ENCODE assay signal across 10 mouse cellular contexts in genomic region chr11:6005374-6006043, GRCm38 (mm10). TPM values are rescaled to one million over a fixed set of nuclear protein-coding genes. Genes with fewer than 3 reads are reported as not detected.
DNase-seq lines count a peak whose midpoint lies in the region; ATAC-seq and TF ChIP-seq lines count a peak whose summit lies in the region.
"Not testable (repeated sequence)": the region's sequence is repeated elsewhere in the genome, so short reads cannot be mapped to it uniquely, and the experiment has no call there.
"Had no signal": no experiment of that assay in that cellular context is flagged by ENCODE, and none has a peak within 500 bp of the region (broad histone marks: within the 10 kb centered on the region; RNA-seq: fewer than 3 reads in every experiment).

No protein-coding gene starts in this region.

- not testable (repeated sequence) for H3K79me2 ChIP-seq in MEL (ENCODE audit: control insufficient read depth, insufficient read depth, low read length, poor library complexity)

- not testable (repeated sequence) for H3K4me3 ChIP-seq in MEL (ENCODE audit: control insufficient read depth in 1 of 2, insufficient read depth in 1 of 2, low read depth in 2 of 2, low read length in 2 of 2); intestine, postnatal 0 days (ENCODE audit: low read depth, low read length); kidney, postnatal 0 days (replicated peaks; ENCODE audit: low read depth, low read length); lung, embryonic 14.5 days (ENCODE audit: low read depth, low read length); stomach, embryonic 16.5 days (replicated peaks; ENCODE audit: low read length)

- not testable (repeated sequence) for H3K27me3 ChIP-seq in MEL (ENCODE audit: control insufficient read depth in 1 of 2, insufficient read depth in 2 of 2, low read length in 2 of 2); intestine, postnatal 0 days (replicated peaks; ENCODE audit: control insufficient read depth, insufficient read depth, low read length); kidney, postnatal 0 days (ENCODE audit: insufficient read depth, low read length); lung, embryonic 14.5 days (ENCODE audit: insufficient read depth, low read length); stomach, embryonic 16.5 days (ENCODE audit: control insufficient read depth, insufficient read depth, low read length)

- H3K4me2 ChIP-seq in intestine, postnatal 0 days (replicated peaks; ENCODE audit: low read depth); kidney, postnatal 0 days (ENCODE audit: low read length); lung, embryonic 14.5 days; stomach, embryonic 16.5 days (ENCODE audit: low read depth, low read length): not testable (repeated sequence)

- peak; percentile 52 for DNase-seq in MEL (ENCODE audit: low read depth, low spot score)
- not testable (repeated sequence) for DNase-seq in kidney, postnatal 0 days (ENCODE audit: low spot score)
- peak; percentile 8 for DNase-seq in lung, embryonic 14.5 days

- TF ChIP-seq EP300 in MEL (IDR thresholded peaks at IDR 0.05; ENCODE audit: low read depth in 1 of 2, low read length in 2 of 2), result not testable (repeated sequence)

- peak; percentile 52 for ATAC-seq in common myeloid progenitor, adult 5-6 weeks (replicated peaks; ENCODE audit: low read depth, poor library complexity, severe bottlenecking)
- peak; percentile 34; the same call in 1 of the 2 replicates for ATAC-seq in intestine, postnatal 0 days
- ATAC-seq in kidney, postnatal 0 days (replicated peaks; ENCODE audit: low FRiP score, low read depth), result peak; percentile 43; the same call in 1 of the 2 replicates
- ATAC-seq in lung, embryonic 14.5 days (ENCODE audit: insufficient read depth); stomach, embryonic 16.5 days (ENCODE audit: insufficient read depth, low FRiP score): not testable (repeated sequence)
- peak; percentile 30; the same call in 1 of the 2 replicates for ATAC-seq in neutrophil, adult 5-6 weeks (ENCODE audit: extremely low read depth, insufficient number of reproducible peaks, low FRiP score, poor library complexity, severe bottlenecking)

- H3K9ac ChIP-seq in MEL (ENCODE audit: control insufficient read depth, low read depth, low read length, poor library complexity, severe bottlenecking); intestine, postnatal 0 days (ENCODE audit: low read depth, low read length); kidney, postnatal 0 days (ENCODE audit: low read depth, low read length); lung, embryonic 14.5 days; stomach, embryonic 16.5 days (ENCODE audit: low read length): not testable (repeated sequence)

- TF ChIP-seq CTCF in MEL (IDR thresholded peaks at IDR 0.05 in 2 of 3, conservative IDR thresholded peaks at IDR 0.05 in 1 of 3; ENCODE audit: control insufficient read depth in 1 of 3, insufficient read depth in 1 of 3, low read depth in 2 of 3, low read length in 3 of 3, poor library complexity in 1 of 3, severe bottlenecking in 1 of 3); intestine, postnatal 0 days (IDR thresholded peaks at IDR 0.05; ENCODE audit: low read depth); kidney, postnatal 0 days (IDR thresholded peaks at IDR 0.05; ENCODE audit: low read depth); lung, embryonic 14.5 days (IDR thresholded peaks at IDR 0.05; ENCODE audit: low read depth): not testable (repeated sequence)

- H3K27ac ChIP-seq in MEL (ENCODE audit: control insufficient read depth, low read depth, low read length), result peak overlapping the region; percentile 81; the same call in 1 of the 2 replicates
- H3K27ac ChIP-seq in intestine, postnatal 0 days (ENCODE audit: low read depth, low read length), result peak overlapping the region; percentile 42; the same call in 1 of the 2 replicates
- not testable (repeated sequence) for H3K27ac ChIP-seq in kidney, postnatal 0 days; lung, embryonic 14.5 days (ENCODE audit: low read depth)
- peak overlapping the region; percentile 74 for H3K27ac ChIP-seq in stomach, embryonic 16.5 days (ENCODE audit: low read length)

- peaks cover 4 to 12% of the 10 kb centered on the region in 2 experiments for H3K4me1 ChIP-seq in MEL (ENCODE audit: control insufficient read depth in 1 of 2, insufficient read depth in 2 of 2, low read length in 2 of 2)
- peaks cover 29% of the 10 kb centered on the region for H3K4me1 ChIP-seq in intestine, postnatal 0 days (replicated peaks; ENCODE audit: control insufficient read depth, insufficient read depth, low read length)
- H3K4me1 ChIP-seq in kidney, postnatal 0 days (replicated peaks; ENCODE audit: insufficient read depth, low read length); lung, embryonic 14.5 days (ENCODE audit: insufficient read depth): not testable (repeated sequence)
- H3K4me1 ChIP-seq in stomach, embryonic 16.5 days (ENCODE audit: control insufficient read depth, insufficient read depth, low read length), result peaks cover 18% of the 10 kb centered on the region

- H3K36me3 ChIP-seq in MEL (ENCODE audit: control insufficient read depth in 1 of 2, insufficient read depth in 2 of 2, low read length in 2 of 2); intestine, postnatal 0 days (ENCODE audit: control insufficient read depth, insufficient read depth); kidney, postnatal 0 days (ENCODE audit: insufficient read depth, low read length); lung, embryonic 14.5 days (ENCODE audit: insufficient read depth); stomach, embryonic 16.5 days (ENCODE audit: control insufficient read depth, insufficient read depth, low read length): not testable (repeated sequence)

- WGBS in intestine, postnatal 0 days, result 5% methylated on average over 1 of the region's 4 CpGs
- 18% methylated on average over 1 of the region's 4 CpGs for WGBS in kidney, postnatal 0 days
- WGBS in lung, embryonic 14.5 days, result 12% methylated on average over 1 of the region's 4 CpGs
- WGBS in stomach, embryonic 16.5 days, result 6% methylated on average over 1 of the region's 4 CpGs

- TF ChIP-seq RAD21 in MEL (IDR thresholded peaks at IDR 0.05; ENCODE audit: low read depth, low read length), result not testable (repeated sequence)

- H3K9me3 ChIP-seq in MEL (replicated peaks; ENCODE audit: insufficient read depth, low read length); intestine, postnatal 0 days (ENCODE audit: control insufficient read depth); kidney, postnatal 0 days (replicated peaks; ENCODE audit: low read length); lung, embryonic 14.5 days (ENCODE audit: low read depth, low read length); stomach, embryonic 16.5 days (replicated peaks; ENCODE audit: control insufficient read depth, low read length): not testable (repeated sequence)

- TF ChIP-seq POLR2A in MEL (IDR thresholded peaks at IDR 0.05; ENCODE audit: control insufficient read depth in 1 of 2, insufficient read depth in 1 of 2, low read depth in 1 of 2, low read length in 2 of 2, poor library complexity in 1 of 2), result not testable (repeated sequence)

RNA-seq across cellular contexts. Expression of gene Ykt6, which starts 50.0 kb away (rescaled TPM):
- total RNA-seq in MEL (2012; rRNA removed), result 83.9 and 89.5 TPM in 2 replicates
- polyA plus RNA-seq in MEL (2012; ENCODE audit: insufficient read depth in 1 of 2, insufficient read length in 2 of 2, low read depth in 1 of 2, low replicate concordance in 2 of 2, missing spikeins in 1 of 2), result 10 to 100 TPM; 76.5 to 98.1 TPM
- 32.8 and 33.6 TPM in 2 replicates for total RNA-seq in common myeloid progenitor, adult 5-6 weeks (2017)
- polyA plus RNA-seq in intestine, postnatal 0 days (2015; fragmentation: Nextera tagmentation; extraction: Ambion mirVana), result 50.9 and 53.8 TPM in 2 replicates
- polyA plus RNA-seq in kidney, postnatal 0 days (2015; fragmentation: Nextera tagmentation; extraction: Ambion mirVana), result 41.8 and 46.5 TPM in 2 replicates
- 25.0 and 26.1 TPM in 2 replicates for polyA plus RNA-seq in lung, embryonic 14.5 days (2014; fragmentation: Nextera tagmentation; extraction: Ambion mirVana)
- 47.1 and 54.4 TPM in 2 replicates for total RNA-seq in neutrophil, adult 5-6 weeks (2017)
- 56.2 and 58.1 TPM in 2 replicates for polyA plus RNA-seq in stomach, embryonic 16.5 days (2015; fragmentation: Nextera tagmentation; extraction: Ambion mirVana)

RNA-seq across cellular contexts. Expression of gene Gck, which starts 55.6 kb away (rescaled TPM):
- total RNA-seq in MEL (2012; rRNA removed), result not detected in 2 replicates
- not detected for polyA plus RNA-seq in MEL (2012; ENCODE audit: insufficient read depth in 1 of 2, insufficient read length in 2 of 2, low read depth in 1 of 2, low replicate concordance in 2 of 2, missing spikeins in 1 of 2)
- total RNA-seq in common myeloid progenitor, adult 5-6 weeks (2017), result not detected in 2 replicates
- 0.44 TPM in 2 replicates for polyA plus RNA-seq in intestine, postnatal 0 days (2015; fragmentation: Nextera tagmentation; extraction: Ambion mirVana)
- 0.64 and 1.0 TPM in 2 replicates for polyA plus RNA-seq in kidney, postnatal 0 days (2015; fragmentation: Nextera tagmentation; extraction: Ambion mirVana)
- polyA plus RNA-seq in lung, embryonic 14.5 days (2014; fragmentation: Nextera tagmentation; extraction: Ambion mirVana), result 0.84 and 1.9 TPM in 2 replicates
- total RNA-seq in neutrophil, adult 5-6 weeks (2017), result 0.35 TPM in 1 of 2 replicates, not detected in the other
- polyA plus RNA-seq in stomach, embryonic 16.5 days (2015; fragmentation: Nextera tagmentation; extraction: Ambion mirVana), result 3.5 and 3.6 TPM in 2 replicates
- total RNA-seq: gastrocnemius, postnatal 10 days; hematopoietic stem cell, adult 5-6 weeks; megakaryocyte-erythroid progenitor cell, adult 5-6 weeks had no signal
